Mouse (Mus musculus): ENCODE results near the gene Zeb2.

Gene Zeb2

GRCm38 (mm10) chr2:45063300-45063890 lies 53.8 kb downstream of the Zeb2 start:
- no peak for TF ChIP-seq GATA4 (IDR thresholded peaks at IDR 0.05; ENCODE audit: insufficient replicate concordance, low read length)

GRCm38 (mm10) chr2:45062136-45062535 lies 55.1 kb downstream of the Zeb2 start:
- no peak for TF ChIP-seq GATA4 (IDR thresholded peaks at IDR 0.05; ENCODE audit: insufficient replicate concordance, low read length)

GRCm38 (mm10) chr2:45060768-45061167 lies 56.4 kb downstream of the Zeb2 start:
- no peak for TF ChIP-seq GATA4 (IDR thresholded peaks at IDR 0.05; ENCODE audit: insufficient replicate concordance, low read length)

DNA sequence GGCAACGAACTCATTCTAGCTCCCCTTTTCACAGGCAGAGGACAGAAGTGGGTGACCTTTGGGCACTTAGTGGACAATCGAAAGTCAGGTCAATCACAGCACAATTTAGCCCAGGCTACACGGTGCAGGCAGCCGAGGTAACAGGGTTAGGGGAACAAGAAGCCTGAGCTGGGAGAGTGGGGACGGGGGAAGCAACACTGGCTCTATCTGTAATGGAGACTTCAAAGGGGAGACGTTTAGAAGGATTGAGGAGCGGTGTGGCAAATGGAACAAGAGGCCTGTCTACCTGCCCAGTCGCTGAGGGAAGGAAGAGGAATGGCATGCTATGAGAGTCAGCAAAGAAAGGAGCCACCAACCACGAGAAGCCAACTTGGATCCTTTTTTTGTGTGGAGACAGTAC lies 57.0 kb downstream of the Zeb2 start:
- no peak for TF ChIP-seq GATA4 (IDR thresholded peaks at IDR 0.05; ENCODE audit: insufficient replicate concordance, low read length)

DNA sequence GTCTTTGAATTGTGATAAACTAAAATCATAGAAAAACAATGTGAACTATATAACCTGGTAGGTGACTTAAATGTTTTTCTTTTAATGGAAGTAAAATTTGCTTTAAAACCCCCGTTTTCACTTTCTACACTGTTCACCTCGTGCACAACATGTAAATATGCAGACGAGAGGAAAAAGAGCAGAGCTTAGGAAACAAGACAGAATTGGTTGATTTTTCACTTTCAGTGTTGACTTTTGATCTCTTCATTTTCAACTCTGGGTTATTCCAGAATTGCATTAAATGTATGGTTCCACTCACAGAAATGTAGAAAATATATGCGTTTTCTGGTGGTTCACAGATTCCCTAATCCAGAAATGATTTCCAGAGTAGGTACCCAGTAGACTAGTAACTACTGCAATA lies 57.6 kb downstream of the Zeb2 start:
- no peak for TF ChIP-seq GATA4 (IDR thresholded peaks at IDR 0.05; ENCODE audit: insufficient replicate concordance, low read length)

DNA sequence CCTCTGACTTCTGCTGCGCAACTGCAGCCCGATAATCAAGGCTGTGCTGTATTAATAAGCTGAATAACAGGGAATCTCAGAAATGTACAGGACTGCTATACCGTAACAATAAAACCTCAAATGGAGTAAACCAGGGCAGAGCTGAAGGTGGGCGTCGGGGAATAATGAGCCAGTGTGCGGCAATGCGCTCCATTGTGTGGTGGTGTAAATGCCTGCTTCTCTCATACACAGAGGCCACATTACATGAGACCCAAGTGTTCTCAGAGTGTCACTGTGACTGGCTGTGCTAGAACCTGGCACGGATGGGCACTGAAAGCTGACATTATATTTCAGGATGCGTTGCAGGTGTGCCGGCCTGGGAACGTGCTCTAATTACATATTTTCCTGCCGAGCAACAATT lies 58.2 kb downstream of the Zeb2 start:
- no peak for TF ChIP-seq GATA4 (IDR thresholded peaks at IDR 0.05; ENCODE audit: insufficient replicate concordance, low read length)

DNA sequence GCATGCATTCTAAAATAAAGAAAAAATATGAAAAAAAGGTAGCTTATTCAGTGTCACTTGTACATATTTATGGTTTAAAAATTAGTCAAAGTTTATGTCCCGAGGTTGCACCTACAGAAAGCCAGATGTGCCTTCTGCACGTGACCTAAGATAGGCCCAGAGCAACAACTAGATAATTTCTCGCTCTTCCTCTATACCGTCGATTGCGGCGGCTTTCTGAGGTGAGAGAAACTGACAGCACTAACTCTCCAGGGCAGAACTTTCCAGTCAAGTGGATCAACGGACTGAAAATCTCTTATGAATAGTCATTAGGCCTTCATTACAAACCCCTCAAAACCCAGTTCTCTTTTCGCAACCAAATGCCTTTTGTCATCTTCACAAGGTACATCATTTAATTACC lies 59.0 kb downstream of the Zeb2 start:
- no peak for TF ChIP-seq GATA4 (IDR thresholded peaks at IDR 0.05; ENCODE audit: insufficient replicate concordance, low read length)

DNA sequence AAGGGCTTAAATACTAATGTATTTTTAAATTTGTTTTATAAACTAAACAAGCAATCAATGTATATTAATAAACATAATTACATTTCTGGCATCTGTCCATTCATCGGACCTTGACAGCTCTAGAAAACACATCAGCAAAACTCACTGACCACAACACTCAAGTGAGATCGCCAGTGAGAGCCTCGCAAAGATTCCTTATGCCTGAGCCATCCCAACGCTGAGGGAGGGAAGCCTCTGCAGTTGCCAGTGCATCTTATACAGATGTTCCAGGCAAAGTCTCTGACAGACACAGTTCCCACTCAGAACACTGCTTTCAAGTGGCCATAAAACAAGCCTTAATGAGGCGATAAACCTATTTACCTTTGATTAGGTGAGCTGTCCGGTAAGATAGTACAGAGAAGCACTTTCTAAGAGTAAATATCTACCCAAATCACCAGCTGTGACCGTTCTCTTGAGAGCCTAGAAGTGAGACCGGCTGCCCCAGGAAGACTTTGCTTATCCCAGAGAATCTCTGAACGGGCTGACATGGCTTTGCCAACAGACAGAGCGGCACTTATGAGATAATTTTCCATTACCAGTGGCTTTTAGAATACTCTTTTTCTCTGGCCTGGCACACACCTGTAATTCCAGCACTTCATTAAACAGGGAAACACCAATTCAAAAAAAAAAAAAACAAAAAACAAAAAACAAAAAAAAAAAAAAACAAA lies 60.2 kb downstream of the Zeb2 start:
- TF ChIP-seq GATA4 (IDR thresholded peaks at IDR 0.05; ENCODE audit: insufficient replicate concordance, low read length) = no peak

DNA sequence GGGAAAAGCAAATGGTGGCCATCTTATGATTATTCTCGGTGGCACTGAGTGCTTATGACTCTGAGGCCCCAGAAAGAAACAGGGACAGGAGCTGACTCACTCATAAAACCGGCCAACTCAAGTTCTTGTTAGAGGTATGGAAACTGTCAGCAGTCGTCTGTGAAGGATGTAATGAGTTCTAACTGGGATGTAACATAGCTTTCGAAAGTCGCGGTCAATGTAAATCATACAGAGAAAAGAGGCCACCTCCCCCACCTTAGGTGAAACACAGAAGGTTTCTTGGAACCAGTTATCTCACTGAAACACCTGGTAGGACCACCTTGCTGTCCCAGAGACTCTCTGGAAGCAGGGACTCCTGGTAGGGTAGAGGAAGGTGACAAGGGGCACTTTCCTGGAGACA lies 61.3 kb downstream of the Zeb2 start:
- TF ChIP-seq GATA4 (IDR thresholded peaks at IDR 0.05; ENCODE audit: insufficient replicate concordance, low read length) = no peak

- TF ChIP-seq GATA4 (IDR thresholded peaks at IDR 0.05; ENCODE audit: insufficient replicate concordance, low read length) = no peak
Observed at GRCm38 (mm10) chr2:45055034-45055615, 62.1 kb downstream of the Zeb2 start.

DNA sequence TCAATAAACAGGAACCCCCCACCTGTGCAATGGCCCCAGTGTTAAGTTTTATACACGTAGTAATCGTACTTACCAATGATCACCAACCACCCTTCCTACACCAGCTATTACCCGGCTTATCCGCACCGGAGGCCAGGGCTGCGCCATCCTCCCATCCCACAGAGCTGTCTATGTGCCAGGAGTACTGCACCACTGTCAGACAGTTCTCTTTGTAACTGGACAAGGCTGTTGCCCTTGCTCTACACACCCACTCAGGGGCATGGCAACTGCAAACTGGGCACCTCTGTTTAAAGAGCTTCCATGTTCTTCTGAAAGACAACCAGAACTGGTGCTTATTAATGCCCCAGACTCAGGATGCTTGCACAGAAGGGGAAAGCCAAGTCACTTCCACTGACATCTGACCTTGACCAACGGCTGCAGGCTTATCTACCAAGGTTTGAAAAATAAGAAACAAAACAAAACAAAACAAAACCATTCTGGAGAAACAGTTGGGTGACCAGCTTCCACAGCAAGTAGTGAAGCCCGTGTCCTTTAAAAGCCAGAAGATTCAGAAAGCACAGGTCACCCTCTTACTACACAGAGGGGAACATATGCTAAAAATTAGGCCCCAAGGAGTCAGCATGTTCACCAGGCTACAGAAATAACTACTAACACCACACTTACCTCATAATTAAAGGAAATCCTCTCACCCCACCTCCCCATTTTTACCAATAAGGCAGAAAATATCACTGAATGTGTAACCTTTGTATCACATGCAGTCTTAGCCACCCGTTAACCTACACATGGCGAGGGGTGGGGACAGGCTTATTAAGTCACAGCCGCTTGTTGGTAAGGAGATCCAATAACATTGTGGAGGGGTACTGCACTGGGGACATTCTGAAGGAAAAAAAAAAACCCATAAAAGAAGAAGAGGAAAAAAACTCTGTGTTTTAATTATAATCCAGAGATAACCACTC lies 62.8 kb downstream of the Zeb2 start:
- no peak; the same call in 1 of the 2 replicates for TF ChIP-seq GATA4 (IDR thresholded peaks at IDR 0.05; ENCODE audit: insufficient replicate concordance, low read length)

DNA sequence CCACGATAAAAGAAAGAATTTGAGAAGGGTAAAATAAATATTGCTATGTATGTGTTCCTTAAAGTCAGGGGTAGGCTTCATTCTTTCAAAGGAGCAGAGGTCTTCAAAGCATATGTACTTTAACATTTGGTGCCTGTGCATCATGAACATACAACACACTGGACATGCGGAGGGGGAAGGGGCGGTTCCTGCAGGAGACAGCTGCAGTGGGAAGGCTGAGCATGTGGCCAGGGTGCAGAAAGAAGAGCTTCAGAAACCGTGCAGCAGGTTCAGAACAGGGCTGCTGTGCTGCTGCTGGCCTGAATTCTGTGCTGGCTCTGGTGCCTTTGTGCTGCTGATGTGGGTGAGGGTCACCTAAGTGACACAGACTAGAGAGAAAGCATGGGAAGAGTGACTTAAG lies 64.6 kb downstream of the Zeb2 start:
- TF ChIP-seq GATA4 (IDR thresholded peaks at IDR 0.05; ENCODE audit: insufficient replicate concordance, low read length) = no peak

GRCm38 (mm10) chr2:45051321-45051720 lies 65.9 kb downstream of the Zeb2 start:
- TF ChIP-seq GATA4 (IDR thresholded peaks at IDR 0.05; ENCODE audit: insufficient replicate concordance, low read length) = no peak

DNA sequence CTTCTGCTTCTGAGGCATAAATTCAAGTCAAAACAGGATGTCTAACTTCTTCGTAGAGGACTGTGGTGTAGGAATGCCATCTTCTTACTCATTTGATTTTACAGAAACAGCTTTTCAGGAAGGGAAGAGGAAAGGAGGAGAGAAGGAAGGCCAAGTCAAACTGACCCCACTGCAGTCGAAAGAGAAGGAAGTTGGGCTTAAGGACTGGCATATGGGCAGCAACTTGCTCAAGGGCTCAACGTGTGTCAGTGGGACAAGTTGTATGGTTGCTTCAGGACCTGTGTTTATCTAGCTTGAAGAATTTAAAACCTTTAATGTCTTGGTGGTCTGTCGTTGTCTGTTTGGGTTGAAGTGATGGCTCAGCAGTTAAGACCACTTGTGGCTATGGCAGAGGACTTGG lies 67.3 kb downstream of the Zeb2 start:
- no peak for TF ChIP-seq GATA4 (IDR thresholded peaks at IDR 0.05; ENCODE audit: insufficient replicate concordance, low read length)

DNA sequence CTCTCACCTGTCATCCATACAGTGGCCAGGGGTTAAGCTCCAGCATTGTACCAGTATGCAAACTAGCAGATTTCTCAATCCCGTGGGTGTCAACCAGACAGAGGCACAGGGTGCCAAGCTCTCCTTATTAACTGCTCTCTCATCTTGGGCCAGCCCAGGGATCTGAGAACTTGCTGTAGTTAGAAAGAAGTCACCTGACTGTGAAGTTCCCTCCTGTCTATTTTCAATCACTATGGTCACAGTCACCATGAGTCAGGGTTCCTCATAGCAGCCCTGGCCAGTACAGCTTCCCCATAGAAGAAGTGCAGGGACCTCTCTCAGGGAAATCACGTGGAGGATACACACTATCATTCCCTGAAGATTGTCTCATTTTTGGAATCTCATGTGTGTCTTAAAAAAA lies 67.9 kb downstream of the Zeb2 start:
- TF ChIP-seq GATA4 (IDR thresholded peaks at IDR 0.05; ENCODE audit: insufficient replicate concordance, low read length) = no peak

Data from liver, adult (tissue).